Mouse (Mus musculus) left cerebral cortex, postnatal 14 days (tissue): ENCODE data around the gene Pcnx3. TPM values are rescaled to one million over a fixed set of nuclear protein-coding genes. Genes with fewer than 3 reads are reported as not detected.

Experiments used
- DNase-seq, 2 experiments: peaks; one replicate each; pipeline ENCODE4 v3.0.0; 2021 to 2022; ENCODE audit warnings: low spot score in 2 of 2, mixed read lengths in 1 of 2
- intact Hi-C: fragments of 180-260 bp; cut with DNase I; formaldehyde crosslinking; loops from one replicate; pipeline ENCODE4 v1.15.1; 2025
- microRNA-seq, 2 experiments: library from miRNA; unstranded; fragments of <30 nt; microRNA quantifications; one replicate each; pipeline ENCODE4 v1.2.0; 2022
- total RNA-seq, 2 experiments: library from RNA; stranded (reverse); gene quantifications; 2 replicates each; pipeline ENCODE4 v1.2.3; 2021

Pcnx3 gene
- total RNA-seq, 2 experiments from 2014 or later = 63.6 to 65.1 TPM

DNA sequence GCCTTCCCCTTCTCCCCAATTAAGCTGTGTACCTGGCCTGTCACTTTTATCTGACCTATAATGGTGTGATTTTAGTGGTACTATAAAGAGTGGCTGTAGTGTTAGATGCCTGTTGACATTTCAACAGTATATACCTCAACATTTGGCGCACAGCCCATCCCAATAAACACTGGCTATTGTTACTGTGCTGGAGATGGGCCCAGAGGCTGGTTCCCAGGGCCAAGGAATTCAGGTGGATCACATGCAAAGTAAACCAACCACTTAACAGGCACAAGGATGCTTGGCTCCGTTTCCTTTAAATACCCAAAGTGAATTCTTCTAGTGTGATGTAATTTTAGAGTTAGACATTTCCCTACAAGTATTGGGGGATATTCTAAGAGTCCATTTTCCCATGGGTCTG is 73.8 kb downstream of the Pcnx3 start:
- no peak for DNase-seq

More for the DNA sequence above, 73.8 kb downstream of the Pcnx3 start:
- intact Hi-C loops = no loop called here

Small RNA genes lying within 50 kb of the gene (microRNA-seq; reads per million reads assigned to microRNA genes)
- gene Mir6987 = 2.1 to 3.4 reads per million in 2 experiments

Other genes starting within 250 kb of the Pcnx3 start
- gene Fosl1, start 241.4 kb downstream of the Pcnx3 start, total RNA-seq = not detected
- 10 to 100 TPM; 25.8 to 26.3 TPM for gene Ccdc85b, start 231.0 kb downstream of the Pcnx3 start, total RNA-seq
- 10 to 100 TPM; 82.9 to 86.6 TPM for gene Fibp, start 228.3 kb downstream of the Pcnx3 start, total RNA-seq
- 1 to 10 TPM; 2.2 to 2.7 TPM for gene Ctsw, start 220.4 kb downstream of the Pcnx3 start, total RNA-seq
- 10 to 100 TPM; 14.5 to 15.9 TPM for gene Efemp2, start 215.0 kb downstream of the Pcnx3 start, total RNA-seq
- gene Mus81, start 200.5 kb downstream of the Pcnx3 start, total RNA-seq = 10 to 100 TPM; 33.7 to 37.0 TPM
- 1,000 to 10,000 TPM; 1,767 to 1,844 TPM for gene Cfl1, start 198.5 kb downstream of the Pcnx3 start, total RNA-seq
- 1 to 10 TPM; 5.9 to 6.0 TPM for gene 1700020D05Rik, start 185.1 kb downstream of the Pcnx3 start, total RNA-seq
- gene Snx32, start 178.4 kb downstream of the Pcnx3 start, total RNA-seq = 10 to 100 TPM; 78.7 to 83.6 TPM
- gene Ovol1, start 128.3 kb downstream of the Pcnx3 start, total RNA-seq = not detected
- gene Ap5b1, start 120.9 kb downstream of the Pcnx3 start, total RNA-seq = 1 to 10 TPM; 7.4 to 8.2 TPM
- gene Rnaseh2c, start 87.0 kb downstream of the Pcnx3 start, total RNA-seq = 10 to 100 TPM; 83.1 to 98.5 TPM
- 10 to 100 TPM; 76.1 to 81.7 TPM for gene Kat5, start 78.7 kb downstream of the Pcnx3 start, total RNA-seq
- 10 to 100 TPM; 22.0 to 23.9 TPM for gene Rela, start 51.4 kb downstream of the Pcnx3 start, total RNA-seq
- 10 to 100 TPM; 23.9 to 24.4 TPM for gene Sipa1, start 25.2 kb downstream of the Pcnx3 start, total RNA-seq
- gene Map3k11, start 166 bp downstream of the Pcnx3 start, total RNA-seq = 10 to 100 TPM; 12.6 to 15.9 TPM
- not detected for gene Kcnk7, start 15.5 kb upstream of the Pcnx3 start, total RNA-seq
- 10 to 100 TPM; 36.6 to 37.7 TPM for gene Ehbp1l1, start 37.4 kb upstream of the Pcnx3 start, total RNA-seq
- gene Fam89b, start 40.7 kb upstream of the Pcnx3 start, total RNA-seq = 10 to 100 TPM; 38.7 to 39.2 TPM
- gene Ltbp3, start 52.0 kb upstream of the Pcnx3 start, total RNA-seq = 10 to 100 TPM; 26.6 to 29.0 TPM
- 10 to 100 TPM; 77.7 to 79.5 TPM for gene Scyl1, start 82.5 kb upstream of the Pcnx3 start, total RNA-seq
- gene Frmd8, start 186.4 kb upstream of the Pcnx3 start, total RNA-seq = 10 to 100 TPM; 11.1 to 12.1 TPM
- 1 to 10 TPM; 2.8 to 3.0 TPM for gene Slc25a45, start 188.9 kb upstream of the Pcnx3 start, total RNA-seq
- 1 to 10 TPM; 5.6 to 5.9 TPM for gene Tigd3, start 205.2 kb upstream of the Pcnx3 start, total RNA-seq
- 10 to 100 TPM; 87.6 to 90.4 TPM for gene Dpf2, start 224.1 kb upstream of the Pcnx3 start, total RNA-seq
- 1 to 10 TPM; 7.1 to 8.0 TPM for gene Cdc42ep2, start 235.9 kb upstream of the Pcnx3 start, total RNA-seq